Mouse (Mus musculus) urinary bladder, adult 18-20 months (tissue): ENCODE results near the gene Nrxn1.
"Not testable (repeated sequence)": the region's sequence is repeated elsewhere in the genome, so short reads cannot be mapped to it uniquely, and the experiment has no call there.

ENCODE experiments used
- DNase-seq, 2 experiments: peaks; one replicate each; pipeline ENCODE4 v3.0.0; 2022; ENCODE audit warnings: low spot score in 2 of 2, mixed read lengths in 2 of 2

Gene Nrxn1

GRCm38 (mm10) chr17:90583826-90584534 is 508.9 kb downstream of the Nrxn1 start:
- no peak for DNase-seq

DNA sequence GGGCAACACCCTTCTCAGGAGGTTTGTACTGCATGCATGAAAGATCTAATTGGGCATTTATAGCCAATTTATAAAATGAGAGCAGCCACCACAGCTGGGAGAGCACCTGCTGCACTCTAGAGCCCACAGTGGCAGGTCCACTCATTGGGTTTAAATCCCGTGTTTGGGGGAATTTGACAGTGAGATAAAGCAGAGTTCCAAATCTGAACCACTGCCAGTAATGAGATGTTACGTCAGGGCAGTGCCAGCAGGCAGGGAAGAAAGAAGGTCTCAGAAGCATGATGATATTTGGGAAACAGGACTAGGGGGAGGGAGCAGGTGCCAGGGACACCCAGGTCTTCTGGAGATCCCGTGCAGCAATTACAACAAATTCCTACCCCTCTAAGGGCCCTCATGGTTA is 509.7 kb downstream of the Nrxn1 start:
- DNase-seq = no peak

GRCm38 (mm10) chr17:90569877-90570276 is 523.0 kb downstream of the Nrxn1 start:
- DNase-seq = no peak

DNA sequence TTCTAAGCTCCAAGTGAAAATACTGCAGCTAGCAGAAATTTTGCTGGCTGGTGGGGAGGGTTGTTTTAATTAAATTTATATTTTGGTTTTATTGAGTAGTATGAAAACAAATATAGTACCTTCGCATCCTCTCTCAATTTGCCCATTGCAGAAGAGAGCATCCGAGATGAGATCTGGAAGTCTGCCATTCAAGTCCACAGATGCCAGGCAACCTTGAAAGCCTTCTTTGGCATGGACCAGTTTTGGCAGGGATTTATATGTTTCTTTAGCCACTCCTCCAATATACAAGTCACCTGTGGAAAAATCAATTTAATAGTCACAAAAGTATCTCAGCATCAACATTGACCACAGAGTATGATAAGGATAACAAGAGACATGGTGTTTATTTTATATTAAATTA is 527.7 kb downstream of the Nrxn1 start:
- no peak for DNase-seq

DNA sequence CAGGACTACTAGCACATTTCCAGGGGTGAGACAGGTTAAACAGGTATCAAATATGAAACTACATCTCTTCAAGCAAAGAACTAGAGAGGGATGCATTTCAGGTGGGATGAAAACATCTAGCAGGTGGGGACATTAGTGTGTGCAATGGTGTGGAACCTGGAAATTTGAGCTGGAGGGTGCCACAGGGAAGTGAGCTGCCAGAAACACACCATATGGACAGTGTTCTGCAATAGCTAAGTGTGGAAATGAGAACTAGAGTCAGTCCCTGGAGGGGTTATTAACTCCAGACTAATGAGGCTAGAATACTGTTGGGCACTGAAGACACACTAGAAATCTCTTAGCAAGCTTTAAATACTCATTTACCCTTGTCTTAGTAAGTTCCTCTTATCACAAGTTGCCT is 536.5 kb downstream of the Nrxn1 start:
- DNase-seq = no peak

DNA sequence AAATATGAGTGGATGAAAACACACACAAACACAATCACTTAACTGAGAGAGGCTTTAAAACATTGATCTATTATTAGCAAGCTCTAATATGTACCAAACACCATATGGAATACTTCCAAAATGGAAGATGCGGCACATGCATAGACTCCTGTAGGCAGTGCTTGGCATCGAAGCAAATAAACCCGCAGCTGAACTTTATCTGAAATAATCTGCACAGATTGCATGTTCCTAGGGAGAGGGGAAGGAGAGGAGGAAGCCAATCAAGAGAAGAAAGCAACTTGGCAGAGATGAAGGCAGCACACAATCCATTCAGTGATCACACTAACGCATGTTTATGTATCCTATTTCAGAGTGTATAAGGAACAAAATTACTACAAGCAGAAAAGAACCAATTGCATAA is 542.5 kb downstream of the Nrxn1 start:
- no peak for DNase-seq

GRCm38 (mm10) chr17:90546806-90547205 is 546.1 kb downstream of the Nrxn1 start:
- DNase-seq = no peak

GRCm38 (mm10) chr17:90544639-90545259 is 548.1 kb downstream of the Nrxn1 start:
- no peak for DNase-seq

- no peak for DNase-seq
These were observed 548.8 kb downstream of the Nrxn1 start for GRCm38 (mm10) chr17:90543986-90544638.

DNA sequence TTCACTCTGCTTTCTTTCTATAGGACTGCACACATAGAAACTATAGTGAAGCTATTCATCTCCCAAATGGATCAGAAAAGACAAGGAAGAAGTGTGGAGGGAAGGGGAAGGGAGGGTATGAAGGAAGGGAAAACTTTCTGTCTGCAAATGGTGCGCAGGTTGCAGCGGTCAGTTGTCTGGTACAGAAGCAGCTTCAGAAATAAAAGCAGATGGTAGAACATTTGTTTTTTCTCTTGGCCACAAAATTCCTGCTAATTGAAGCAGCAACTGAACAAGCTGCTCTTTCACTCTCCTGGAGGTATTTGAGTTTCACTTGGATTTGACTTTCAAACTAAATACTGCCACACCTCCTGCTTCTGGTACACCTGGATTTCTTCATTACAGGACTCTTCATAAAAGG is 561.4 kb downstream of the Nrxn1 start:
- no peak for DNase-seq

- DNase-seq = no peak
These were observed 586.8 kb downstream of the Nrxn1 start for GRCm38 (mm10) chr17:90506026-90506425.

DNA sequence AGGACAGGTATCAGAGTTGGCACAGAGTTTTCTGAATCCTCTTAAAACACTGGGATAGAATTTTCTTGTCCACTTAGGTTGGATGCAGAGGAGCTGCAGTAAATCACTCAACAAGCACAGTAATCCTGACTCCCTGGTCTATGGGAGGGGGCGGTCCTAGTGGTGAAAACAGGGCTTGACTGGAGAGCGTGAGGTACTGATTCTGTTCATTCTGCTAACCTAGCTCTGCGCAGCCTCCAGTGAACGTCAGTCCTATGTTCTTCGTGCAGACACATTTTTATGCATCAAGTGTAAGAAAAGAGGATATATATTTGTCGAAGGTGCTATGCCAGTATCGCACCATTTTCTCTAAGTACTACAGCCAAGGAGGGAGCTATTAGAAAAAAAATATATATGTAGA is 588.9 kb downstream of the Nrxn1 start:
- not testable (repeated sequence) for DNase-seq

GRCm38 (mm10) chr17:90501023-90501675 is 591.7 kb downstream of the Nrxn1 start:
- peak; percentile 3 to 30 for DNase-seq

GRCm38 (mm10) chr17:90479531-90480250 is 613.2 kb downstream of the Nrxn1 start:
- no peak for DNase-seq

DNA sequence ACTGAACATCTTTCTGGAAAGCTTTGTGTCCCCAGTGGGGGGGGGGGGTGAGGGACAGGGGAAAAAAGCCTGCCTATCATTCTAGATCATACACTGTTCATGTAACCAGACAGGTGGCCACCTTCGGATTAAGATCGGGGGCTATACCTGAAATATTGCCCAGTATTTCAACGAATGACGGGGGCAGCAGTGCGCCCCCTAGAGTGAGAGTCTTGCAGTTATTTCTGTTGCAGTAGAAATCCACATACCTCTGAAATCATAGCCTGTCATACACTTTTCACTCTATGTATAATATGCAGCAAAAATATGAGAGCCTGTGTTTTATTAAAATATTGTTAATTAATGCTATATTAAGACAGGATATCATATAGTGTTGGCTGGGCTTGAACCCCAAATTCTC is 636.1 kb downstream of the Nrxn1 start:
- DNase-seq = no peak

DNA sequence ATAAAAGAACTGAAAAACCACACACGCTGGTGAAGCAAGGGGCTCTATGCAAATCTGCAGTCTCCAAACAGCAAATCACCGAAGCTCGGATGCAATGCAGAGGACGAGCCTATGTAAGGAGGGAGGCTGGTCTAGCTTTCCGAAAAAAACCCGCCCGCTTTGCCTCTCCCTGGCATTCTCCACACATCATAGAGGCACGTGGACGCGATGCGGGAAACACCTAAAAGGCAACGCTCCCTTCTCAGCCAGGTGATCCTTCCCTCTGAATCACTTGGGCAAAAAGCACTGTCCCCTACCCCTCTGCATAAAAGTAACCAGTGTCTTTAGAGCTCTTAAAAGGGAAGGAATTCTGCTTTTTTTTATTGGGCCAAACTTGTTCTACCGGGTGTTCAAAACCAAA is 637.0 kb downstream of the Nrxn1 start:
- DNase-seq = peak in 1 of 2 experiments; percentile 2

GRCm38 (mm10) chr17:90455409-90455775 is 637.5 kb downstream of the Nrxn1 start:
- DNase-seq = peak in 1 of 2 experiments; percentile 16

DNA sequence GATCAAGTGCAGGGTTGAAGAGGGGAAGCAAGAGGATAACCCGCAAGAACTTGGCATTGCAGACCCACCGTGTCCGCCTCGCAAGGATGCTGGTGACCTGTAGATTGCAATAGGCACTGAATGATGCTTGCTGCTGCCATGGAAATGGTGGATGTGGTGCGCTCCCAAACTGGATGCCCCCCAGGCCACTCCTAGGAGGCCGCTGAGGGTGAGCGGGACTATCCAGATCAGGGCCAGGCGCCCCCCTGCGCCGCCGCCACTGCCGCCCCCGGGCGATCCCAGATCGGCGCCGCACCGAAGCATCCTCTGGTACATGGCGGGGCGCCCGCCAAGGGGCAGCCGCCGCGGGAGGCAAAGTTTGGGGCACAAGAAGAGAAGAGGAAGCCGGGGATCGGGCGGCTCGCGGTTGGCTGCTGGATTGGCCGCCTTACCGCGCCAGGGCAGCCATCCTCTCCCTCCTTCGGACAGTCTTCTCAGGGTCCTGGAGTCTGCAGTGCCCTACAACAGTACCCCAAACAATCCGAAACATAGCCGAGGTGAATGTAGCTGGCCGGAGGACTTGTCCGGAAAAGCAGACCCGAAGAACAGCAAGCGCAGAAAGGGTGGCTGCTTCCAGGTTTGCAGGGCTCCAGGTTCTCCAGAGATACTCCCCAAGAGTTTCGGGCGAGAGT is 638.0 kb downstream of the Nrxn1 start:
- peak in 1 of 2 experiments; percentile 8 for DNase-seq

DNA sequence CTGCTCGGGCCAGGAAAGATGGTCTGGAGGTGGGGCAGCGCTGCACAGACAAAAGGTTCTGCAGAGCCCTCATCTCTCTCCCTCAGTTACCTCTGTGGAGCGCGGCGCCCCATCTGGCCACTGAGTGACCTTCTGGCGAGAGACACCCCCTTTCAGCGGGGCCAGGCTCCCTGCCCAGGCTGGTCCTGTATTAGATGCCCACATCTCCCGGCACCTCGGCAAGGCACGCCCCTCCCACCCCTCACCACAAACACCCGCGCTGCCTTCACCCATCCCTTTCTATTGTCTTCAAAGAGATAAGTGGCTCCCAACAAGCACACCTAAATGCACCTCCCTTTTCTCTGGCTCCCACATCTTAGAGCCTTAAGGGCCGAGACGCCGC is 638.5 kb downstream of the Nrxn1 start:
- DNase-seq = no peak

DNA sequence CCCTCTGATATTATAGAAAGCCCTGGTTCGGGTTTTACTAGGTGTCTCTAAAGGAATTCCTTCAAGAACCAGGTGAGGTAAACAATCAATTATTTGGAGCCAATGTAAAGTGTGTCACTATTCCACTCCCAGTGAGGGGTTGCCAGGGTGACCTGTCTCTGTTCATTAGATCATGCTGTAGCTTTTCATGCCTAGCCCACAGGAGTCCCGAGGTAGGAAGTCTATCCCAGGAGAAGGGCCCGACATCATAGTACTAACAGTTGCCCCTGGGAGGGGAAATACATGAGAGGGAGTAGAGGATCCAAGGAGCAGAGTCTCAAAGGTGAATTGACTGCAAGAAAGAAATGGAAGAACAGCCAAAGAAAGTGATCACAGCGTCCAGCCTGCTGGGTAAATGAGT is 639.6 kb downstream of the Nrxn1 start:
- DNase-seq = no peak

- no peak for DNase-seq
These were observed 640.1 kb downstream of the Nrxn1 start for GRCm38 (mm10) chr17:90452770-90453169.
